Mouse (Mus musculus) adipocyte (in vitro differentiated cells): ENCODE data around the gene Optn.

ENCODE experiments used
- DNase-seq: peaks from one replicate; pipeline ENCODE4 v3.0.0-alpha.2; 2016; ENCODE audit warnings: low spot score

Gene Optn

DNA sequence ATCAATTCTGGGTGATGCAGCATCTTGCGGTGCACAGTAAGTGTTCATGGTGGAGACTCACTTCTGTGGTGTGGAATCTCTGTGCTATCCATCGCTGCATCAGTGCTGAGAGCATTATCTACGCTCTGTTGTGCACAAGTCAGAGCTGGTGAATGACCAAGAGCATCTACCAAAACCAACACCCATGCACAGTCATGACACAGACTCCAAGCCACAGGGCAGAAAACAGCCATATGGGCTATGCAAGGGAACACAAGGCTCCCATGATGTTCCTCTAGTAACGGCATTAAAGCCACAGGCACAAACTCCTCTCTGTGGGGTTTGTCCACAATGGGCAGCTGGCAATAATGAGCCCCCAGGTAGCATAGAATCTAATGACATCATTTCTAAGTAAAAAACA is 34.0 kb downstream of the Optn start:
- DNase-seq: no peak

DNA sequence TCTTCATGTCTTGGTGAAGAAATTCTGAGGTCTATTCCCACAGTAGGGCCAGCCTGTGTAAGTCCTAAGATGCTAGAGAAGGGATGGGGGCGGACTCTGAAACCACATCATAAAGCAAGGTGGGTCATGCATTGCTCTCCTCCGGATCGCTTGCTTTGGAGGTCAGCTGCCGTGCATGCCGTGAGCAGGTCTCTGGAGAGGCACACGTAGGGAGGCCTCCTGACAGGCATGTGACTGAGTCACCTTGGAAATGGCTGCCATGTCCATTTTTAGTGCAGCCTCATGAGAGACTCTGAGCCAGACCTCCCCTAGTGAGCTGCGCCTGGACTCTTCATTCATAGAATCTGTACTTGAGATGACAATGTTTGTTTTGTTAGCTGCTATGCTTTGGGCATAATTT is 35.8 kb downstream of the Optn start:
- no peak for DNase-seq

DNA sequence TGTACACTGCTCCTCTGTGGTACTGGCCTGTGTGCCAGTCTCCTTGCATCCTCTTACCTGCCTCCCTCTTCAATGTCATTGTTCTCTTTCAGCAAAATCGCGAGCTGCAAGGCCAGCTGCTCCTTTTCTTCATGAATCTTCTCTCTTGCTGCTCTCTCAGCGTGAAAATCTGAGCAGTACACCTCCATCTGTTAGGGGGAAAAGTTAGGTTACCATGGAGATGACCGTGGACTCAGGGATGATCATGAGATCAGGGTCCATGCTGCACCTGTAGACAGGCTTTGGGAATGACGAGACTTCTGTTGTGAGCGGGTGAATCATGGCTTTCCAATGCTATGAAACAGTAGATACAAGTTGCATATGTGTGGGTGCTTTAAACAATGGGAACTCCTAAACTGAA is 36.8 kb downstream of the Optn start:
- DNase-seq: no peak

DNA sequence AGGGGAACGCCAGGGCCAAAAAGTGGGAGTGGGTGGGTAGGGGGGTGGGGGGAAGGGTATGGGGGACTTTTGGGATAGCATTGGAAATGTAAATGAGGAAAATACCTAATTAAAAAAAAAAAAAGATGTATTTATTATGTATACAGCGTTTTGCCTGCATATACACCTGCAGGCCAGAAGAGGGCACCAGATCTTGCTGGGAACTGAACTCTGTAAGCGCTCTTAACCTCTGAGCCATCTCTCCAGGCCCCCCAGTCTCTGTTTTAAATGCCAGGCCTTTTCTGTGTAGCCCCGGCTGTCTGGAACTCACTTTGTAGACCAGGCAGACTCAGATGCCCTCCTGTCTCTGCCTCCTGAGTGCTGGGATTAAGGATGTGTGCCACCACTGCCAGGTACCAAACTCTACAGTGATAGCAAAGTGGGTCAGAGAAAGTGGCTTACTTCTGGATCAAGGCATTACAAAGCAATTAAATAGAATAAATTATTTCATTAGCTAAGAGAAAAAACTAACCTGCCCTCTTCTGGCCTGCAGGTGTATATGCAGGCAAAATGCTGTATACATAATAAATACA is 38.6 kb downstream of the Optn start:
- DNase-seq: no peak

DNA sequence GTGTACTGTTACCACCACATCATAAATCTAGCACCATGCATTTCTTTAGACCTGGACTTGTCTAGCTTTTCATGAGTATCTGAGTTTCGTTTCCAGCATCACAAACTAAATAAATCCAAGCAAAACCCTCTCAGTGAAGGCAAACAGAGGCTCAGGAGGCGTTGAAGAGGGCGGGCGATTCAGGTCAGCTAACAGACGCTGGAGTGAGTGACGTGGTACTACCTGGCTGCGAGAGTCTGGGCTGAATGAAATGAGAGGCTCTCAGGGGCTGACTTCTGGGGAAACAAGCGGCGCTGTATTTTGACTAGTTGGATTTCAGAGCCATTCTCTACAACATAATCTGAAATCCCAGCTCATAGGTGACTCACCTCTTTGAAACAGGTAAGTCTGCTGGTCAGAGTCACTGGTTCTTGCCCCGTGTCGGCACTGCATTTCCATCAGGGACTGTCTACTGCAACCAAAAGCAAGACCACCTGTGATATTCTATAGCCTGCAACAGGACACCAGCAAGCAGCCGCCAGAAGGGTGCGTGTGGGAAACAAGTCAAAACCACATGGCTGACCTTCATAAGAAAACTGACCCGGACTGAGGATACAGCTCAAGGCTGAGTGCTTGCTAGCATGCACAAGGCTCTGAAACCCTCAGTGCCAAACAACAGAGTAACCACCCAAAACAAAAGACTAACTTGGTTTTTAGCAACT is 40.0 kb downstream of the Optn start:
- no peak for DNase-seq

DNA sequence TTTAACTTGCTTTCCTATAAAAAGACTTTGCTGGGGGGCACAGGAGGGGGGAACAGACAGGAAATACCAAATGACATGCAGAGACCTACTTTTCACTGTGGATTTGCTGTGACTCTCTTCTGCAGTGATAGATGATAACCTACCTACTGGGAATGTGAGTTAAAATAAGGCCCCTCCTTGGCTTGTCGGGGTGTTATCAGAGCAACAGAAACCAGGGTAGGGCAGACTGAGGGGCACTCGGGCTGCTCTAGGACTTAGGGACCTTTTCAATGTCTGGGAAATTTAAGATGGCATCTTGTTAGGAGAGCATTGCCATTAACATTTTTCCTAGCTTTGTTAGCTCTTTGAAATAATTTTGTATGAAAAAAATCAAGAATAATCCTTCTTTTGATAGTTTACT is 40.6 kb downstream of the Optn start:
- no peak for DNase-seq

DNA sequence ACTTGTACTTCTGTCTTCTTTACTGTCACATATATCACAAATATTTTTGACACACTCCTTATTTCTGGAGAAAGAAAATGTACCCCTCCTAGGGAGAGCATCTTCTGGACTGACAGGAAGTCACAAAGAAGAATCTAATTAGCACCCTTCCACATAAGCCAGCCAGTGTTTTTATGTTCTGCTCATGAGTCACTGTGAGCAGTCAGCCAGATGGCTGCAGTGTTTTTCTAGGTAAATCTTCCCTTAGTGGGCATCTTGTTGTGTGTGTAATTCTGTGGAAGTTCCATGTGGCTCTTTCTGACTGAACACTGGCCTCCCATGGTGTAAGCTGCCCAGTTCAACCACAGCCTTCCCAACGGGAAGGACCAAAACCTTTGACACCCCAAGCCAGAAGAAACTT is 44.1 kb downstream of the Optn start:
- no peak for DNase-seq

DNA sequence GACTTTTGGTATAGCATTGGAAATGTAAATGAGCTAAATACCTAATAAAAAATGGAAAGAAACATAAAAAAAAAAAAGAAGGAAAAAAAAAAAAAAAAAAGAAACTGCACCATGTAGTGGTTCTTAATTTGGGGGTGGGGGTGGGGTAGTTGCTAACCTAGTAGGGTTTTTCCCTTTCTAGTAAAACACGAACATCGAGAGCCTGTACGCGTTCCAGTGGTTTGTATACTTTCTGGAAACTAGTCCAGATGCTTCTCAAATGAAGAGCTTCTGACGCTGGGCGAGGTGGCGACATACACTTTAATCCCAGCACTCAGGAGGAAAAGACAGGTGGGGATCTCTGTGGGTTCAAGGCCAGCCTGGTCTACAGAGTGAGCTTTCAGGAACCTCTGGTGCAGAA is 46.9 kb downstream of the Optn start:
- DNase-seq: no peak

DNA sequence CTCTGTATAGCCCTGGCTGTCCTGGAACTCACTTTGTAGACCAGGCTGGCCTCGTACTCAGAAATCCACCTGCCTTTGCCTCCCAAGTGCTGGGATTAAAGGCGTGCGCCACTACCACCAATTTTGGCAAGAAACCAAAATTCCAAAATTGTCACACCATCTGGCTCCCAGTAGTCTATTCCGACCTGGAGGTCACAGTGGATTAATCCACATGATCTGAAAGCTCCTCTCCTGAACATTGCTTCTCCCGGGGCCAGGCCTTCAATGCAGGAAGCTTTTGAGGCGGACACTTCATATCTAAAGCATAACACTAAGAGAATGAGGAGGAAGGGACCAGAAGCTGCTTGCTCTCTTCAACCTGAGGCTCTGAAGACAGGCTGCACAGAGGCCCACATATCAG is 48.3 kb downstream of the Optn start:
- DNase-seq: no peak

DNA sequence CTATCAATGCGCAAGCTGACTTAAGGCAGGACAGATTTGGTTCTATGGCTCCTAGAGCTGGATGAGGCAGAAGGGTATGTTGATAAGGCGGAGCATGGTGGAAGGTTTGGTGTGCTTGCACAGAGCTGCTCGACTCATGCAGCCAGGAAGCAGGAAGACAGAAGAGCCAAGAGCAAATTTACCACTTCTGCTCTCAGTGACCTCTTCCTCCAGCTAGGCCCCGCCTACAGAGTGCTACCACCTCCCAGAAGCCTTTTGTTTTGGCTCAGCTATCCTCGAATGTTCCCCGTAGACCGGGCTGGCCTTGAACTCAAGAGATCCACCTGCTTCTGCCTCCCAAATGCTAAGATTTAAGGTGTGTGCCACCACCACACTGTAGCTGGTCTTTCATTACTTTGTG is 49.2 kb downstream of the Optn start:
- no peak for DNase-seq

DNA sequence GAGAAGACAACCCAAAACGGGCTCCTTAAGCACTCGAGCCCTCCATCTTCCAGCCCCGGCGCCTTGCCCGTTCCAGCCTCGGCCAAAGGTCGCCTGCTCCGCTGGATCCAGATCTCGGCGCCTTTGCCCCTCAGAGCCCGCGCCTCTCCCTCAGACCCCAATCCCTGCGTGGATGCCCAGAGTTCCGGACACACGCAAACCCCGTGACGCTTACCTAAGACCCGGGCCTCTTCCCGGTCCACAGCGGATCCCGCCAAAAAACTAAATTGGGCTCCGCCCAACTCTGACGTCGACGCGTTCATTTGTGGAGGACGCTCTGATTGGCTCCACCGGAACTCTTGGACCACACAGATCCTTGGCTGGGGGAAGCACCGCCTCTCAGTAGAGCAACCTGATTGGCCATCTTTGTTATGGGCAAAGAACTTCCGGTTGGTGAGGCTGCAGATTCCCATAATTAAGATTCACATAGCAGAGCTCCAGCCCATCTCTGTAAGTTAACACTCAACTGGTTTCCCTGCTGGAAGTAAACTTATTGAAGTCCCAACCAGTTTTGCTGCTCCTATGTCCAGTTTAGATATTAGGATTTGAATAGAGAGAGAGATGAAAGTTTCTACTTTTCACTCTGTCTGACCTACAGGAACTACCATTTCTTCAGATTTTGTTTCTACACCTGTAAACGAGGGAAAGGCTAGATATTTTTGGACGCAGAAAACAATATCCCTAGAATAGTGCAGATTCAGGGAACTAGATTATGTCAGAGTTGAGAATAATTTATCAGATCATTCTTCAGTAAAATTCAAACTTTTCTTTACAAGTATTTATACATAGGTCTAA is 51.1 kb downstream of the Optn start, which contains the start of gene Mcm10:
Gene Mcm10 (minus strand): TSS at position 301 of the 834 bp plus-strand sequence.
- DNase-seq: peak; percentile 96

DNA sequence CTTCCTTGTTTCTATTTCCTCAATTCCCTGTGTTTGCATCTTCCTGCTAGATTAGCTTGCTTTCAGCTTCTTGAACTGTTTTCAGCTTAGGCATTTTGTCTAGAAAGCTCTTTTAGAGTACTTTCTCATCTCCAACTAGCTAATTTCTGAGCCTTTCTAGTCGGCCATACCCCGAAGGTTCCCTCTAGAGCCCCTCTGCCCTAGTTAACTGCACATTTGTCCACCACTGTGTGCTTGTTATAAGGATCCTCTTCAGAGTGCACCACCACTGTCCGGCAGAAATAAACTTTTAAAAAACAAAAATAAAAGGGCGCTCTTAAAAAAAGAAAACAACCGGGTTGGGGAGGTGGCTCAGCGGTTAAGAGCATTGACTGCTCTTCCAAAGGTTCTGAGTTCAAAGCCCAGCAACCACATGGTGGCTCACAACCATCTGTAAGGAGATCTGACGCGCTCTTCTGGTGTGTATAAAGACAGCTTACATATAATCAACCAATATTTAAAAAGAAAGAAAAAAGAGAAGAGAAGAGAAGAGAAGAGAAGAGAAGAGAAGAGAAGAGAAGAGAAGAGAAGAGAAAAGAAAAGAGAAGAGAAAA is 51.9 kb downstream of the Optn start:
- no peak for DNase-seq

DNA sequence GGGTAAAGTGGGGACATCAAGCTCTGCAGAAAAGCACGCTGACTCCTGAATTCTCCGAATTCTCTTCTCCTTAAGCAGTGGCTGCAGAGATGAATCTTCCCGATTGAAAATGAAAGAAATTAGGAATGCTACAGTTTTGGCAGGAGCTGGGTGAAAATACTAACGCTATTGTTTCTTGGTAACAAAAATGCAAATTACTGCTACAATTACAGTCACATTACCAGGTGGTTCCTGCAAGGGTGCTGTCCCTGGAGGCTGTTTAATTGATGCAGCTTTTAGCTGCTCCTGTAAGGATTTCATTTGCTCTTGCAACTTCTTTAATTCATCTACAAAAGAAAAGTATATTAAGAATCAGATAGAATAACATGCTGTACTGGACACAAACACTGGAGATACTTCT is 56.7 kb downstream of the Optn start:
- DNase-seq: no peak

DNA sequence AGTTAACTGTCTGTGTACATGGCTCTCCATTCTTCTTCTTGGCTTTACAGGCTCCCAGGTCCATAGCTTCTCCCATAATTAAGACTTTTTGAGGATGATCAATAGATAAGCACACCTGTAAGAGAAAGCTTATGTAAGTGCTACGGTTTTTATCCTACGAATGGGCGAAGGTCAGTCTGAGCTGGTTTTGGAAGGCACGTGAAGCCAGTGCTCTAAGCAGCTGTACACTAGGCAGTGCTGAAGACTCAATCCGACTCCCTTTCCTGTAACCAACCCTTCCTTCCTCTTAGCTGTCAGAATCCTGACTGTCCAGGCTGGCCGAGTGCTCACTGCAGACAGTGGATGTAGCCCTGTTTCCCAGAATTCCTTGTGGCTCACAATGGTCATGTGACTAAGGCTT is 62.6 kb downstream of the Optn start:
- DNase-seq: no peak

DNA sequence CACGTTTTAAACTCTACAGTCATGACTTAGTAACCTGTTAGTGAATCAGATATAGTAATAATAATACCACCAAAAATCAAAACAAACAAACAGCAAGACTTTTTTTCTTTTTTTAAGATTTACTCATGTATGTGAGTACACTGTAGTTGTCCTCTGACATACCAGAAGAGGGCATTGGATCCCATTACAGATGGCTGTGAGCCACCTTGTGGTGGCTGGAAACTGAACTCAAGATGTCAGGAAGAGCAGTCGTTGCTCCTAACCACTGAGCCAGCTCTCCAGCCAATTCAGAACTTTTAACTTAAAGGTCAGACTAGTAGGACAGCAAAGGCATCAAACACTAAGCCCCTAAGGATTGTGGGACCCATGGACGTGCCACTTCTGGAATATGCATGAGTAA is 64.9 kb downstream of the Optn start:
- peak; percentile 28 for DNase-seq

DNA sequence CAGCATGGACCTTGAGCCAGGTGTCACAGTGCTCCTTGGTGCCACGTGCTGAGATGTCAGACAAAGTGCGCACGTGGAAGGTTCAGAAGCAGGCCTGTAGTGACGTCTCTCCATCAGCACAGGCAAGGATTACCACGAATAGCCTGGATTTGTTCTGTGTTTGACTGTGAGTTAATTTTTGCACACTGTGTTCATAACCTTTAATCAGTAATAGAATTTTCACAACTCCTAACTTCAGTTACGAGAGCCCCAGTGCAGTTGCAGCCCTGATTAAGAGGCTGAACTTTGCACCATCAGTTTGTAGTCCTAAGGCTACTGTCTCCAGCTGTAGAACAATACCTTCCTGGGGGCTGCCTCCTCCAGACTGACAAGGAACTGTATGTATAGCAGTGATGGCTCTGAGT is 67.4 kb downstream of the Optn start:
- DNase-seq: peak; percentile 42

DNA sequence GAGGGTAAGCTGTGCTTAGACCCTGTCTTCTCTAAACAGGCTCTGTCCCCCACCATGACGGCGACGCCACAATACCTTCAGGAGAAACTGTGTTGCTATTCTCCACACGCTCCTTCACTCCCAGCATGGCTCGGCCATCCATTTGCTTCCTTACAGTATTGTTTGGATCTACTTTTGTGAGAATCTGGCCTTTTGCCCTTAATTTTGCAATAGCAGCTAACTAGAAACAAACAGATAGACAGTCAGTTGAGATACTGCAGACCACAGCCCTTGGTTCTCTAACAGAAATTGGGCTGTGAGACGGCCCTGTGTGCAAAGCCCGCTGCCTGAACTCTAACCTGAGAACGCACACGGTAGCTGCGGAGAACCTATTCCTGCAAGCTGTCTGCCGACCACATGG is 68.2 kb downstream of the Optn start:
- DNase-seq: peak; percentile 55

DNA sequence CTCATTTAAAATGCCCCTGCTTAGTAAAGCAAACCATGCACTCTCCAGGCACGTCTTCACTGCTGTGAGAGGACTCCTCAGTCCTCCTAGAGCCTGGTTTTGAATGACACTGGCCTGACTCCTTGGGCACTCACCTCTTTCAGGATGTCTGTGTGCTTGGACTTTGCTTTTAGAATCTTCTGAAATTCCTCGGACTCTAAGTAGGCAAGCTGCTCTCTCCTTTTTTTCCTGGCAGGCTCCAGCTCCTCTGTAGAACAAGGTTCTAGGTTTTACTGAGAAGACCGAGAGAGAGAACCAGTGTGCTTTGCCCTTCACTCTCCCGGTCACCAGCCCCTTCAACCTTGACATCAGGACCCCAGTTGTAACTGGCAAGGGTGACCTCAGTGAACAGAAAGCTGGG is 69.4 kb downstream of the Optn start:
- no peak for DNase-seq

DNA sequence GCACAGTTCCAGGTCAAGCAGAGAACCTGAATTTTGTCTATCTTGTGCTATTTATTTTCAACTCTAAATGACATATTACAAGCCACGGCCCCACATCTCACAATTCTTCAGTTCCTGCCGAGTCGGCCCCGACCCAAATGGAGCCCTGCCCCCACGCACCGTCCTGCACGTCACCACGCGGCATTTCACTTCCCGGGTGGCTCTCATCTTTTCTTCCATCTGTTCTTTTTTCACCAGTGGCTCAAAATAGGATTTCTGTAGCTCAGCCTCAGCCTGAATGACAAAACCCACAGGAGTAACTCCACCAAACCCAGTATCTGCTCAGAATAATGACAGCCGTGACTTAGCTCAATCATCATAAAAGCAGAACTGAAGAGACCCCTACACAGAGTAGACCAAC is 70.3 kb downstream of the Optn start:
- no peak for DNase-seq

DNA sequence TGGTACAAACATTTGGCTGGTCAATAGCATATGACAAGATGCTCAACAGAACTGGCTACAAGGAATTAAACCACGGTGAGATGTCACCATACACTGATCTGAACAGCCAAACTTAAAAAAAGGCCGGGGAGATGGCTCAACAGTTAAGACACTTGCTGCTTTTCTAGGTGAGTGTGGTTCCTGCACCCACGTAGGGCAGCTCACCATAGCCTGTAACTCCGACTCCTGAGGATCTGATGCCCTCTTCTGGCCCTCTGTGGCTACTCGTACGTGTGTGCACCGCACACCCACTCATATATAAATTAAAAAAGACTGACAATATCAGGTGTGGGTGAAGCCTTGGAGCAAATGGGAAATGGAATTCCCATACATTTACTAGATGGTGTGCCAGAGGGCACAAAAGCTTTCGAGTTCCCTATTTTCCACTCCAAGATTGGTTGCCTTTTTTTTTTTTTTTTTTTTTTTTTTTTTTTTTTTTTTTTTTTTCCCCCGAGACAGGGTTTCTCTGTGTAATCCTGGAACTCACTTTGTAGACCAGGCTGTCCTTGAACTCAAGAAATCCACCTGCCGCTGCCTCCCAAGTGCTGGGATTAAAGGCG is 74.9 kb downstream of the Optn start:
- DNase-seq: no peak

DNA sequence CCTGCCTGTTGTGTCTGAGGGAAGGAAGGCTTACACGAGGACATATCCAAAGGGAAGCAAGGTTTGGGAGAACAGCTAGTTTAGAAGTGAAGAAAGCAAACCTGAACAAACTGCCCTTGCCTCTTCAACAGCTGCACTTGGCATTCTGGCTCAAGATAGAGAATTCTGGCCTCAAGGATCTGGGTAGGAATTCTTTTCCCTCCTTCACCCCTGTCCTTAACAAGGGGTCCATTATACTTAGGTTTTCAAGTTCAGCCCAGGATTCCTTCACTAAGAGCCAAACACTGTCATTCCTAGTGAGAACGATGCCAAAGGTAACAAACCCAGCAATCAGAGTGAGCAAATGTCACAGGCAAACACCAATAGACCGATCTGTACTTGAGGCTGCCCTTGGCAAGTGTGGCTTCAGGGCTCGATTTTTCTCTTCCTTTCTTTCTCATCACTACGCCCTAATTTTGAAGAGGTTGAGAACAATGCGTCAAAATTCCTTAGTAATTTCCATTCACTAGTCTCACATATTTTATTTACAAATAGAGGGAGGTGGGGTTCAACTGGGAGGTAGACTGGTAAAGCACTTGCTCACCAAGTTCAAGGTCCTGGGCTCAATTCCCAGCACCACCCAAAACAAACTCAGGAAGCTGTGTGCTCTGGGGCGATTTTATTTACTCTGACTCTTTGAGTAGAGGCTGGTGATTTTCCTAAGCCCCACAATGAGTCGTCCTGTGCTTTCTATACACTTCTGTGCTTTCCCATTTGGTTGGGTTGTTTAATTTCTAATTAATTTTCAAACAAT is 76.3 kb downstream of the Optn start:
- DNase-seq: peak; percentile 29

DNA sequence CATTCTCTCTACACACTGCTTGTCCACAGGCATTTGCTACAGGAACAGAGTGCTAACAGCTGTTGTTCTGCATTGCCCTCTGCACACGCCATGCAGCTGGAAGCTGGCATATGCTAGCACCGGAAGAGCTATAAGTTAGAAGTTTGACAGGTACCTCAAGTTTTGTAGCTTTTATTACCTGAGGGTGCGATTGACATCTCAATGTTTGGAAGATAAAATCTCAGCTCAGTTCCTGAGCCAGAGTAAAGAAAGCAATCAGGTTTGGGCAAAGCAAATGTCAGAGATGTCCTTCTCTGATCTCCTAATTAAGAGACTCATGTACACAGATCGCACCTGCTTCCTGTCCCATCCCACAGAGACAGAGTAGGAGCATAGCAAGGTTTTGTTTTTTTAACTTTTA is 77.1 kb downstream of the Optn start:
- no peak for DNase-seq
